In the genomic region with DNA sequence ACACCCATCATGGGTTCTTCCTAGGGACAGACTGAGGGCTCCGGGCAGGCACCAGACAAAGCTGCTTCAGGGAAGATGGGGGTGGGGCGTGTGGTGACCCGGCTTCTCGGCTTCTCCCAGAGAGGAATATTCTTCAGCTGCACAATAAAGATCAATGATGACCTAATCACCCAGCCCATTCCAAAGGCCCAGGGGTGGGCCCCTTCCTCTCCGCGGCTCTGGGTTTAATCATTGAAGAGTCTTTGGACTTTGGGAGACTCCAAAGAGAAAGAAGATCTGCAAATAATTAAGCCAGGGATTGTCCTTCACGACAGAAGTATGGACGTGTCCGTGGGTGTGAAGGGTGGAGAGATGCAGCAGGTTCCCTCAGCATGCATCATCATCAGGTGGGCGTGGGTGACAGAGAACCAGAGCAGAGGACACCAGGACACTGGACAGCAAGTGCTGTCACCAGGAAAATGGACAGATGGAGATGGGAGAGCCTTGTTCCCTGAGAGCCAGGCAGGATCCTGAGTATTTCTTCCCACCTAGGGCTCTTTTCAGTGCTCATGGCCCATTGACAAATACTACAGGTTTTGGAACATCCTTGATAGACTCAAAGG, we compare ENCODE assay signal across 10 mouse cellular contexts. TPM values are rescaled to one million over a fixed set of nuclear protein-coding genes. Genes with fewer than 3 reads are reported as not detected.
A peak's percentile ranks its signal among the peaks of the same experiment; 100 is the strongest.
DNase-seq lines count a peak whose midpoint lies in the region; TF ChIP-seq lines count a peak whose summit lies in the region.
"Had no signal": no experiment of that assay in that cellular context is flagged by ENCODE, and none has a peak within 500 bp of the region (broad histone marks: within the 10 kb centered on the region; RNA-seq: fewer than 3 reads in every experiment).

No protein-coding gene starts in this region.

- no peaks in the 10 kb centered on the region for H3K27me3 ChIP-seq in heart, adult 2 months (ENCODE audit: control insufficient read depth, insufficient read depth, low read length)
- 0 out of 2 replicates have a peak, but pooled peaks cover 5% of the 10 kb centered on the region for H3K27me3 ChIP-seq in E14TG2a.4 (ENCODE audit: insufficient read depth, low read length)
- H3K27me3 ChIP-seq in limb, embryonic 10.5 days (ENCODE audit: low read depth, poor library complexity, severe bottlenecking), result no peaks in the 10 kb centered on the region

- DNase-seq in heart, adult 2 months, result no peak
- no peak for DNase-seq in heart, adult 9 months (ENCODE audit: low spot score in 2 of 2)
- peak; percentile 33 for DNase-seq in heart, postnatal 4 days
- DNase-seq in limb, embryonic 10.5 days (ENCODE audit: low spot score), result no peak
- DNase-seq in left cerebral cortex, adult 9 months (ENCODE audit: low spot score in 2 of 2), result no peak
- DNase-seq in cerebellum, adult 18-20 months, result no peak
- no peak for DNase-seq in adrenal gland, adult 18-20 months (ENCODE audit: low spot score in 2 of 2)
- DNase-seq: cerebellum, postnatal 10 days had no signal

- TF ChIP-seq EP300 in heart, adult 2 months (IDR thresholded peaks at IDR 0.05; ENCODE audit: insufficient read depth, low read depth, low read length), result no peak

- H3K9me3 ChIP-seq in E14TG2a.4 (ENCODE audit: low read length), result no peaks in the 10 kb centered on the region
- H3K9me3 ChIP-seq in limb, embryonic 10.5 days (replicated peaks), result no peaks in the 10 kb centered on the region

- H3K9ac ChIP-seq in heart, adult 2 months (ENCODE audit: low read depth, low read length), result no peak overlapping the region

- peaks cover 18% of the 10 kb centered on the region for H3K4me1 ChIP-seq in heart, adult 2 months (ENCODE audit: control insufficient read depth, insufficient read depth, low read length)
- H3K4me1 ChIP-seq in E14TG2a.4 (replicated peaks; ENCODE audit: low read depth, low read length), result peaks cover 52% of the 10 kb centered on the region
- peaks cover 33% of the 10 kb centered on the region for H3K4me1 ChIP-seq in limb, embryonic 10.5 days

- H3K27ac ChIP-seq in heart, adult 2 months, result peak overlapping the region; percentile 83
- peak overlapping the region; percentile 77 for H3K27ac ChIP-seq in limb, embryonic 10.5 days
- H3K27ac ChIP-seq: macrophage had no signal

- H3K36me3 ChIP-seq in heart, adult 2 months (ENCODE audit: control insufficient read depth, insufficient read depth, low read length), result no peaks in the 10 kb centered on the region
- no peaks in the 10 kb centered on the region for H3K36me3 ChIP-seq in E14TG2a.4 (ENCODE audit: insufficient read depth, low read length)
- no peaks in the 10 kb centered on the region for H3K36me3 ChIP-seq in limb, embryonic 10.5 days

- intact Hi-C loops in heart, adult 2 months (cut with DNase I), result loop anchor here (1.0 to 2.0 kb wide), 2 partner anchors 16 to 41 kb away; no protein-coding TSS in a partner anchor

- no peak overlapping the region for H3K4me3 ChIP-seq in heart, adult 2 months
- H3K4me3 ChIP-seq in E14TG2a.4 (replicated peaks; ENCODE audit: low read length), result peak overlapping the region; percentile 32
- no peak overlapping the region for H3K4me3 ChIP-seq in limb, embryonic 10.5 days

- TF ChIP-seq POLR2A in heart, adult 2 months (IDR thresholded peaks at IDR 0.05; ENCODE audit: insufficient read depth, low read depth, low read length), result no peak

- WGBS in heart, adult 2 months, result 49% methylated on average over 10 of the region's 10 CpGs
- WGBS in limb, embryonic 10.5 days, result 33% methylated on average over 10 of the region's 10 CpGs

- H3K79me2 ChIP-seq in heart, adult 2 months (replicated peaks; ENCODE audit: control insufficient read depth, insufficient read depth, low read length), result no peaks in the 10 kb centered on the region

- no peak for TF ChIP-seq CTCF in heart, adult 2 months (IDR thresholded peaks at IDR 0.05)
- TF ChIP-seq CTCF in E14TG2a.4 (conservative IDR thresholded peaks at IDR 0.05; ENCODE audit: low read length), result no peak

RNA-seq across cellular contexts. Expression of a gene that starts 28.5 kb away (rescaled TPM):
- total RNA-seq in heart, adult 2 months (2021), result 10 to 100 TPM; 15.3 to 16.2 TPM
- polyA plus RNA-seq in heart, adult 2 months (2012; rRNA removed), result 24.7 and 28.5 TPM in 2 replicates
- 10 to 100 TPM; 29.8 to 32.4 TPM for total RNA-seq in heart, postnatal 4 days (2021)
- polyA plus RNA-seq in limb, embryonic 10.5 days (2016; fragmentation: Nextera tagmentation; extraction: Ambion mirVana), result 10.3 and 12.9 TPM in 2 replicates
- total RNA-seq in adrenal gland, adult 18-20 months (2021), result 10 to 100 TPM; 14.0 to 18.5 TPM
